Mouse (Mus musculus) lung, postnatal 0 days (tissue): Measurements from ENCODE around the gene Bcl2l12. TPM values are rescaled to one million over a fixed set of nuclear protein-coding genes. Genes with fewer than 3 reads are reported as not detected.

Experiments
- ATAC-seq: fragments of 200-750 bp; cut with Nextera tagmentation; 2 replicates; pipeline ENCODE4 v1.8.0; 2017; ENCODE audit warnings: moderate library complexity
- DNase-seq: peaks from one replicate; pipeline ENCODE4 v3.0.0-alpha.2; 2016; ENCODE audit warnings: low spot score
- H3K27ac ChIP-seq: fragments of 300-500 bp; sonication (generic); 2 replicates; pipeline ENCODE4 v1.5.1; 2014; ENCODE audit warnings: antibody characterized with exemption, mild to moderate bottlenecking, low read length, mixed read lengths
- H3K27me3 ChIP-seq: fragments of 300-500 bp; sonication (generic); replicated peaks from 2 replicates; pipeline ENCODE4 v1.6.1; 2014; ENCODE audit warnings: low read length, mixed read lengths; ENCODE audit not compliant: insufficient read depth
- H3K36me3 ChIP-seq: fragments of 300-500 bp; sonication (generic); 2 replicates; pipeline ENCODE4 v1.6.1; 2014; ENCODE audit warnings: low read length, mixed read lengths; ENCODE audit not compliant: insufficient read depth
- H3K4me1 ChIP-seq: fragments of 300-500 bp; sonication (generic); 2 replicates; pipeline ENCODE4 v1.6.1; 2014; ENCODE audit warnings: antibody characterized with exemption, low read depth, low read length, mixed read lengths; ENCODE audit not compliant: insufficient read depth
- H3K4me2 ChIP-seq: fragments of 300-500 bp; sonication (generic); replicated peaks from 2 replicates; pipeline ENCODE4 v1.6.1; 2014; ENCODE audit warnings: low read depth, mild to moderate bottlenecking, low read length, moderate library complexity, mixed read lengths
- H3K4me3 ChIP-seq: fragments of 300-500 bp; sonication (generic); 2 replicates; pipeline ENCODE4 v1.5.1; 2014; ENCODE audit warnings: low read depth, low read length
- H3K9ac ChIP-seq: fragments of 300-500 bp; sonication (generic); replicated peaks from 2 replicates; pipeline ENCODE4 v1.6.1; 2014; ENCODE audit warnings: low read depth, mild to moderate bottlenecking
- H3K9me3 ChIP-seq: fragments of 300-500 bp; sonication (generic); 2 replicates; pipeline ENCODE4 v1.6.1; 2016; ENCODE audit warnings: low read length, mixed read lengths
- CTCF ChIP-seq: IDR thresholded peaks from 2 replicates; pipeline ENCODE4 v1.5.1; 2016; ENCODE audit warnings: antibody characterized with exemption, mild to moderate bottlenecking
- EP300 ChIP-seq: IDR thresholded peaks from 2 replicates; pipeline ENCODE4 v1.6.1; 2016; ENCODE audit warnings: antibody characterized with exemption, mild to moderate bottlenecking, control low read depth
- WGBS: fragments of 180-500 bp; shearing (Covaris S2); extraction: QIAGEN DNeasy Blood & Tissue Kit; methylation state at CpG from one replicate; pipeline ENCODE4 v1.1.7; 2014; 5-methylcytosine and 5-hydroxymethylcytosine counted together
- polyA plus RNA-seq: library from polyadenylated mRNA; unstranded; fragments of >200 nt; fragmentation: Nextera tagmentation; extraction: Ambion mirVana; gene quantifications from 2 replicates; pipeline ENCODE4 v1.2.1, GENCODE M21; 2015

Gene Bcl2l12
- polyA plus RNA-seq, 1 experiment from 2014 or later: 29.0 TPM

GRCm38 (mm10) chr7:44978300-44978699 lies 20.2 kb downstream of the Bcl2l12 start:
- no peak for ATAC-seq
- Histone ChIP-seq H3K9ac (no peak overlapping the region), H3K27ac (no peak overlapping the region), H3K27me3 (no peaks in the 10 kb centered on the region), H3K4me1 (no peaks in the 10 kb centered on the region), H3K9me3 (no peaks in the 10 kb centered on the region), H3K4me2 (no peak overlapping the region), H3K4me3 (no peak overlapping the region), H3K36me3 (peaks cover 22% of the 10 kb centered on the region)
- no peak for TF ChIP-seq CTCF
- no peak for TF ChIP-seq EP300
- 76% methylated on average over 3 of the region's 3 CpGs for WGBS
- DNase-seq: no peak

GRCm38 (mm10) chr7:44975117-44975419 lies 23.4 kb downstream of the Bcl2l12 start:
- Histone ChIP-seq H3K4me2 (peak overlapping the region; percentile 57; the same call in 1 of the 2 replicates), H3K27me3 (no peaks in the 10 kb centered on the region), H3K4me1 (no peaks in the 10 kb centered on the region), H3K9ac (no peak overlapping the region), H3K36me3 (peaks cover 11% of the 10 kb centered on the region), H3K27ac (no peak overlapping the region), H3K9me3 (no peaks in the 10 kb centered on the region), H3K4me3 (no peak overlapping the region)
- ATAC-seq (no peak), DNase-seq (no peak)
- 11% methylated on average over 6 of the region's 6 CpGs for WGBS
- TF ChIP-seq EP300 (no peak), CTCF (no peak)

GRCm38 (mm10) chr7:44974383-44975116 lies 24.0 kb downstream of the Bcl2l12 start, which contains the start of gene Cpt1c:
TSS of gene Cpt1c (minus strand) at chr7:44974851.
- 4% methylated on average over 20 of the region's 22 CpGs for WGBS
- peak; percentile 30 for ATAC-seq
- peak within 1 kb of the TSS; percentile 57 for H3K4me2 ChIP-seq
- no peak within 1 kb of the TSS for H3K9ac ChIP-seq
- DNase-seq: peak; percentile 88
- H3K4me3 ChIP-seq: peak within 1 kb of the TSS; percentile 30
- H3K27me3 ChIP-seq: no peaks in the 10 kb centered on the region
- 0 out of 2 replicates have a peak within 1 kb of the TSS, but pooled peaks have one; percentile 26 for H3K27ac ChIP-seq
- TF ChIP-seq CTCF (0 out of 2 replicates have a peak, but pooled peaks have one; percentile 13), EP300 (no peak)
- H3K4me1 ChIP-seq: no peaks in the 10 kb centered on the region
- H3K9me3 ChIP-seq: no peaks in the 10 kb centered on the region
- H3K36me3 ChIP-seq: peaks cover 6% of the 10 kb centered on the region

GRCm38 (mm10) chr7:44973415-44974130 lies 24.9 kb downstream of the Bcl2l12 start:
- Histone ChIP-seq H3K4me2 (peak overlapping the region; percentile 57; the same call in 1 of the 2 replicates), H3K9ac (no peak overlapping the region), H3K27ac (no peak overlapping the region), H3K4me3 (no peak overlapping the region), H3K9me3 (no peaks in the 10 kb centered on the region), H3K27me3 (no peaks in the 10 kb centered on the region), H3K36me3 (peaks cover 4% of the 10 kb centered on the region), H3K4me1 (no peaks in the 10 kb centered on the region)
- ATAC-seq (no peak), DNase-seq (no peak)
- WGBS: 38% methylated on average over 14 of the region's 14 CpGs
- TF ChIP-seq CTCF (no peak), EP300 (no peak)

GRCm38 (mm10) chr7:44971142-44971541 lies 27.4 kb downstream of the Bcl2l12 start:
- Histone ChIP-seq H3K27me3 (no peaks in the 10 kb centered on the region), H3K9ac (no peak overlapping the region), H3K27ac (no peak overlapping the region), H3K9me3 (no peaks in the 10 kb centered on the region), H3K4me3 (no peak overlapping the region), H3K4me2 (no peak overlapping the region), H3K36me3 (no peaks in the 10 kb centered on the region), H3K4me1 (no peaks in the 10 kb centered on the region)
- TF ChIP-seq EP300: no peak
- TF ChIP-seq CTCF: no peak
- no peak for ATAC-seq
- DNase-seq: no peak
- 54% methylated on average over 7 of the region's 7 CpGs for WGBS

GRCm38 (mm10) chr7:44970231-44970691 lies 28.3 kb downstream of the Bcl2l12 start:
- H3K9me3 ChIP-seq: no peaks in the 10 kb centered on the region
- peak overlapping the region; percentile 48 for H3K4me3 ChIP-seq
- DNase-seq (peak; percentile 95), ATAC-seq (peak; percentile 98)
- no peaks in the 10 kb centered on the region for H3K4me1 ChIP-seq
- WGBS: 1% methylated on average over 36 of the region's 36 CpGs
- H3K27me3 ChIP-seq: no peaks in the 10 kb centered on the region
- H3K4me2 ChIP-seq: peak overlapping the region; percentile 89
- 0 out of 2 replicates have a peak overlapping the region, but pooled peaks have one; percentile 21 for H3K27ac ChIP-seq
- no peaks in the 10 kb centered on the region for H3K36me3 ChIP-seq
- H3K9ac ChIP-seq: peak overlapping the region; percentile 41; the same call in 1 of the 2 replicates
- TF ChIP-seq EP300: no peak
- no peak for TF ChIP-seq CTCF
